Mouse (Mus musculus) liver, adult 2 months (tissue): ENCODE measurements around the gene Gm20538. TPM values are rescaled to one million over a fixed set of nuclear protein-coding genes. Genes with fewer than 3 reads are reported as not detected.

ENCODE experiments used
- DNase-seq: peaks from one replicate; pipeline ENCODE4 v3.0.0-alpha.2; 2011; ENCODE audit warnings: low read depth, low spot score; ENCODE audit errors: extremely low read depth
- H3K27ac ChIP-seq: fragments of 200-500 bp; replicated peaks from 2 replicates; pipeline ENCODE4 v1.5.1; 2012; ENCODE audit warnings: low read depth, mild to moderate bottlenecking, control low read depth, inconsistent platforms, low read length; ENCODE audit not compliant: insufficient read depth
- H3K27me3 ChIP-seq: fragments of 200-500 bp; 2 replicates; pipeline ENCODE4 v1.6.1; 2012; ENCODE audit warnings: mild to moderate bottlenecking, moderate library complexity, low read length, inconsistent platforms; ENCODE audit not compliant: control insufficient read depth, insufficient read depth
- H3K36me3 ChIP-seq: fragments of 200-500 bp; 2 replicates; pipeline ENCODE4 v1.6.1; 2012; ENCODE audit warnings: low read length, inconsistent platforms; ENCODE audit not compliant: control insufficient read depth, insufficient read depth
- H3K4me1 ChIP-seq: fragments of 200-500 bp; 2 replicates; pipeline ENCODE4 v1.6.1; 2011; ENCODE audit warnings: low read length; ENCODE audit not compliant: control insufficient read depth, insufficient read depth
- H3K4me3 ChIP-seq: fragments of 200-500 bp; 2 replicates; pipeline ENCODE4 v1.5.1; 2011; ENCODE audit warnings: low read depth, mild to moderate bottlenecking, control low read depth, low read length, moderate library complexity; ENCODE audit not compliant: insufficient read depth
- H3K79me2 ChIP-seq: fragments of 200-500 bp; 2 replicates; pipeline ENCODE4 v1.6.1; 2012; ENCODE audit warnings: inconsistent platforms, mild to moderate bottlenecking, low read length, moderate library complexity; ENCODE audit not compliant: control insufficient read depth, insufficient read depth
- H3K9ac ChIP-seq: fragments of 200-500 bp; 2 replicates; pipeline ENCODE4 v1.6.1; 2012; ENCODE audit warnings: low read depth, mild to moderate bottlenecking, control low read depth, inconsistent platforms, low read length
- CTCF ChIP-seq: fragments of 200-500 bp; IDR thresholded peaks from 2 replicates; pipeline ENCODE4 v1.5.1; 2011; ENCODE audit warnings: low read depth, low read length, control low read depth
- POLR2A ChIP-seq: fragments of 200-500 bp; IDR thresholded peaks from 2 replicates; pipeline ENCODE4 v1.6.1; 2011; ENCODE audit warnings: low read length, control low read depth; ENCODE audit not compliant: insufficient read depth; ENCODE audit errors: extremely low read depth
- WGBS: fragments of 180-500 bp; shearing (Covaris S2); methylation state at CpG from one replicate; pipeline ENCODE4 v1.1.7; 2018; 5-methylcytosine and 5-hydroxymethylcytosine counted together
- polyA plus RNA-seq: library from polyadenylated mRNA; depleted of rRNA; stranded (reverse); fragments of >200 nt; gene quantifications from 2 replicates; pipeline ENCODE4 v1.2.3, GENCODE M21; 2012
- total RNA-seq: library from RNA; depleted of rRNA; stranded (reverse); fragments of >200 nt; gene quantifications from 2 replicates; pipeline ENCODE4 v1.2.3, GENCODE M21; 2014

Gm20538 gene
- total and polyA plus RNA-seq, 2 experiments = not detected

DNA sequence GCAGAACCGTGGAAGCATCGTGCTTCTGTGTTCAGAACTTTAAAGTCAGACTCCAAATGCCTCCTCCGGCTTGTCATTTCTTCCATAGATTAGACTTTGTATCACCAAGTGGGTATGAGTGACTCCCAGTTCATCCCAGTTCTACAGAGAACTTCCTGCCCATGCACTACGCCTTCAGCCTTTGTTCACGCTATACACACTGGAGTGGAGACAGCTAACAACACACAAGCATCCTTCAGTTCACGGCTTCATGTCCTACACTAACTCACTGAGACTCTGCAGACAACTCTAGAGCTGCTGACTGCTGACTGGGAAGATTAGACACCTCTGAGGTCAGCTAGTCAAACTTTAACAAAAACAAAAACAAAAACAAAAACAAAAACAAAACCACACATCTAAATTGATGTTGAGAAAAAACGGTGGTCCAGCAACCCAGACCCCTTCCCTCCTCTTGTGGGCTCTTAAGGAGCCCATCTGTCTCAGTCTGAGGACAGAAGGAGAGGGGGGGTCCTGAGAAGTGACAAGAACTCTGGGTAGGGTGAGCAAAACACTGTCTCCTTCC lies 38.6 kb downstream of the Gm20538 start:
- no peak overlapping the region for H3K27ac ChIP-seq
- no peak overlapping the region for H3K4me3 ChIP-seq
- H3K4me1 ChIP-seq = no peaks in the 10 kb centered on the region
- no peak for DNase-seq
- no peaks in the 10 kb centered on the region for H3K79me2 ChIP-seq
- WGBS = 29% methylated on average over 7 of the region's 7 CpGs
- peaks cover 12% of the 10 kb centered on the region for H3K27me3 ChIP-seq
- H3K36me3 ChIP-seq = no peaks in the 10 kb centered on the region; the same call in 1 of the 2 replicates
- no peak overlapping the region for H3K9ac ChIP-seq
- TF ChIP-seq POLR2A (no peak), CTCF (no peak)

DNA sequence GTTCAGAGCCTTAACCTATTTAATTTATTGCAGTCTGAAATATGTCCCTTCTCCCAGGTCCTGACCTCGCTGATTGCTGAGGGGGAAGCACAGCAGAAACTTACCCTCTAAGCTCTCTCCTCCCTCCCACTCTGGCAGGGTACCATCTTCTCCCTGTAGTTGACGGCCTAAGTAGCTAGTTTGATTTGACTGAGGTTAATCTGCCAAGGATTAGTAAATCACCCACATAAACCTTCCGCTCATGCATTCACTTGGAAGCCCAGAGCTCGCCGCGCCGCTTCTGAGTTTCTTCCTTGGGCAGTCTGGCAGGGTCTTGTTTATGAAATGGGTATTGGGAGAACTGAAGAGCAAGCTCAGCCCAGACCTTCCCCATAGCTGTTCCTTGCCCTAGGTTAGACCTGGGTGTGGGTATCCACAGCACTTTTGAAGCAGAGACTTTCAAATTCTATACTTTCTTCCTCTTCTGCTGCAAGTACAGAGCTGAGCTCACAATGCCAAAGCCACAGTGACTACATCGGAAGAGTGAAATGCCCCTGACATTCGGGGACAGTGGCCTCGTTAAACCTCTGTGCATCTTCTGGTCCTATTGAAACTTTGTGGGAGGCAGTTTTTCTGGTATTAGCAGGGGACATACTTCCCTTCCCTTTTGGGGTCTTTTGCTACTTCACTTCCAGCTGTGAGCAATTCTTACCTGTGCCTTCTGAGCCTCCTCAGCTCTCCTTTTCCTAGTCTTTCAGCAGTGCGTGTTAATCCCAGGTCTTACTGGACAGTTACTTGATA lies 39.4 kb downstream of the Gm20538 start:
- H3K27me3 ChIP-seq = peaks cover 12% of the 10 kb centered on the region
- no peak overlapping the region for H3K9ac ChIP-seq
- DNase-seq = no peak

DNA sequence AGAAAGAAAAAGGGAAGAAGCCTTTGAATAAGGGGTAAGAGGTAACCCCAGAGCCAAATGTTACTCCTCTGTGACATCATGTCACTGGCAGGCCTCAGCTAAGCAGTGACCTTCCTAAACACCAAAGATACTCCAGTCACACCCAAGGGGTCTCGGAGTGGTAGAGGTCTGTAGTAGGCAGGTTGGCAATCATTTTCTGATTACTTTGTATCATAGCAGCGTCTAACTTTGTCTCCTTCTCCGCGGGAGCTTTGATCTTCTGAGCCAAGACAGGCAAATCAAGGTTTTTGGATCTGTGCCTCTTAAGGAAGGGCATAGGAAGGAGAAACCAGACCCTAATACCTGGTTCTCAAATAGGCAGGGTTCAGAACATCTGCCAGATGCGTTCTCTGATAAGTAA lies 40.0 kb downstream of the Gm20538 start:
- H3K4me1 ChIP-seq = no peaks in the 10 kb centered on the region
- DNase-seq = no peak
- no peaks in the 10 kb centered on the region; the same call in 1 of the 2 replicates for H3K36me3 ChIP-seq
- H3K27ac ChIP-seq = no peak overlapping the region
- WGBS = 32% methylated on average over 5 of the region's 5 CpGs
- H3K9ac ChIP-seq = no peak overlapping the region
- H3K27me3 ChIP-seq = peaks cover 12% of the 10 kb centered on the region
- no peak overlapping the region for H3K4me3 ChIP-seq
- H3K79me2 ChIP-seq = no peaks in the 10 kb centered on the region
- TF ChIP-seq POLR2A = no peak
- TF ChIP-seq CTCF = no peak

More for the DNA sequence above, 39.4 kb downstream of the Gm20538 start:
- H3K4me3 ChIP-seq = no peak overlapping the region
- H3K36me3 ChIP-seq = no peaks in the 10 kb centered on the region; the same call in 1 of the 2 replicates
- whole genome bisulfite sequencing = 28% methylated on average over 11 of the region's 11 CpGs
- H3K27ac ChIP-seq = no peak overlapping the region
- no peaks in the 10 kb centered on the region for H3K79me2 ChIP-seq
- H3K4me1 ChIP-seq = no peaks in the 10 kb centered on the region
- TF ChIP-seq CTCF = no peak

DNA sequence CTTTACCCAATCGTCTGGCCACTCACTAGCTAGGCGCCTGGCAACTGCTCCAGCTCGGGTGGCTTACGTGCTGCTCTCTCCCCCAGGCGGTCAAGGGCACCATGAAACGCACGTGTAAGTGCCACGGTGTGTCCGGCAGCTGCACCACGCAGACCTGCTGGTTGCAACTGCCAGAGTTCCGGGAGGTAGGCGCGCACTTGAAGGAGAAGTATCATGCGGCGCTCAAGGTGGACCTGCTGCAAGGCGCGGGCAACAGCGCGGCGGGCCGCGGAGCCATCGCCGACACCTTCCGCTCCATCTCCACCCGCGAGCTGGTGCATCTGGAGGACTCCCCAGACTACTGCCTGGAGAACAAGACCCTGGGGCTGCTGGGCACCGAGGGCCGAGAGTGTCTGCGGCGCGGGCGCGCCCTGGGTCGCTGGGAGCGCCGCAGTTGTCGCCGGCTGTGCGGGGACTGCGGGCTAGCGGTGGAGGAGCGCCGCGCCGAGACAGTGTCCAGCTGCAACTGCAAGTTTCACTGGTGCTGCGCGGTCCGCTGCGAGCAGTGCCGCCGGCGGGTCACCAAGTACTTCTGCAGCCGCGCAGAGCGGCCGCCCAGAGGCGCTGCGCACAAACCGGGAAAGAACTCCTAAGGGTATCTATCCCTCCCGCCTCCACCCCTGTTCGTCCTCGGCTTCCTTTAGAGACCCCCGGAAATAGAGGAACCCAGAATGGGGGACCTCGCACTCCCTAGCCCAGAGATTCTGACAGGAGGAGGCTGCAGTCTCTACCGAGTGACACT lies 41.0 kb downstream of the Gm20538 start:
- DNase-seq = no peak
- Histone ChIP-seq H3K9ac (peak overlapping the region; percentile 6; the same call in 1 of the 2 replicates), H3K36me3 (no peaks in the 10 kb centered on the region), H3K4me3 (peak overlapping the region; percentile 6; the same call in 1 of the 2 replicates), H3K79me2 (no peaks in the 10 kb centered on the region), H3K27me3 (peaks cover 12% of the 10 kb centered on the region), H3K4me1 (no peaks in the 10 kb centered on the region), H3K27ac (no peak overlapping the region)
- WGBS = 3% methylated on average over 66 of the region's 66 CpGs
- TF ChIP-seq CTCF (no peak), POLR2A (no peak)

DNA sequence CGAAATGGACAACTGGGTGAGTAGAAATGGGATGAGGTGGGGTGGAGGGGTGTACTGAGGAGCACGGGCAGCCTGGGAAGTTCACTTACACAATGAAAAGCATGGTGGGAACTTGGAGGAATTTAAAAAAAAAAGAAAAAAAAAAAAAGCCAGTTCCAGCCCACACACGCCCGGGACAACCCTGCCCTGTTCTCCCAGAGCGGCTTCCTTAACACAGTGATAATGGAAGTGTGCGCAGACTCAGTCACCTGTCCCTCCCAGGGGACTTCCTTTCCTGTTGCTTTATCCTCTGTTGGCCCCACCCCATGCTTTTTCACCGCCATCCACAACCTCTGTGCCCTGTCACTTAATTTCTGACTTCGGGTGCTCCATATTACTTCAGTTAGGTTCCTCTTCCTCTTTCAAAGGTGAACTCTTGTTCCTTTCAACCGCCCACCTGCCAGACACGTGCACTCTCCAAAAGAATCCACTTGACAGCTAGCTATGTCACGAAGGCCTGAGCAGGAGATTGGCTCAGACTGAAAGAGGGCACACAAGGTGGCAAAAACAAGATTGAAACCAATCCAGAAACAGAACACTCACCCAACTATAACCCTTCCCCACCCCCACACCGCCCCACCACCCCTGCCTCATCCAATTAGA lies 42.0 kb downstream of the Gm20538 start:
- Histone ChIP-seq H3K27ac (no peak overlapping the region), H3K4me1 (no peaks in the 10 kb centered on the region), H3K36me3 (no peaks in the 10 kb centered on the region), H3K9ac (no peak overlapping the region), H3K79me2 (no peaks in the 10 kb centered on the region), H3K4me3 (no peak overlapping the region), H3K27me3 (peaks cover 12% of the 10 kb centered on the region)
- DNase-seq = no peak
- 11% methylated on average over 12 of the region's 12 CpGs for WGBS
- no peak for TF ChIP-seq CTCF
- TF ChIP-seq POLR2A = no peak
